Mouse (Mus musculus): ENCODE measurements at regions not wholly inside any gene's neighbourhood (a gene's known extent, or its start where the extent isn't known, plus 50 kb on each side); places are given as distances from the start of the nearest gene placed in this dataset.

DNA sequence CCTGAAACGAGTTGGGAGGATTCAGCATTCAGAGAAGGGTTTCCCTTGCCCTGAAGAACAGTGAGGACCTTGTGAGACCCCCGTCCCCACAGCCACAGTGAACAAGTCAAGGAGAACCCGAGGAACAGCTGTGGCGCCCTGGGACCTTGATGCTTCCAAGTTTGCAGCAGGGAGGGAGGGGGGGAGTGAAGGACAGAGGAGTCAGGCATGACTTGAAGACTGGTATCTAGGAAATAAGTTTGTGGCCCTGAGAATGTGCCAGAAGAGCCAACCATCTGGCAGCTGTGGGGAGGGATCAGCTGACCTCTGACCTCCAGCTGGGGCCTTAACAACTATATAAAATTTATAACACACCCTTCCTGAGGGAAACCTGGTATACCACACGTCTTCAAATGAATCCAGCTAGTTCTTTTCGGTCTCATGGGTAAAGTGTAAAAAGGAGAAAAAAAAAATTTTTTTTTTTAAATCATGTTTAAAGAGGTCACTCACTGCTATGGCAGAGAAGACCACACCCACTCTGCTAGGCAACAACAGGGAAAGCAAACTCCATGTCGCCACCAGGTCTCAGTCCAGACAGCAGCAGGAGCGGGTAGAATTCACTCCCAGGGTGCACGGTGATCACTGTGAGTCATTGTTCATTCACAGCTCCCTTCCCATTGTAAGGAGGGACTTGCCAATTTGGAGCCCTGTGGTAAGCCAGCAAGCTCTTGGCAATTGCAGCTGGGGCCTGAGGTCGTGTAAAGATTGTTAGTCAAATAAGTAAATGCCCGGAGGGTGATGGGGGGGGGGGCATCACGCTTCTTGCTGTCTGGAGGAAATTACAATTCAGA lies 58.3 kb upstream of the Ralgps2 start:
- ATAC-seq (ENCODE audit: insufficient number of reproducible peaks, insufficient read depth, low FRiP score, low TSS enrichment, low read depth): no peak
- Histone ChIP-seq H3K9ac (no peak overlapping the region), H3K9me3 (no peaks in the 10 kb centered on the region), H3K27me3 (no peaks in the 10 kb centered on the region), H3K4me2 (no peak overlapping the region), H3K4me3 (no peak overlapping the region), H3K4me1 (peaks cover 21% of the 10 kb centered on the region), H3K27ac (no peak overlapping the region), H3K36me3 (no peaks in the 10 kb centered on the region)
- 46% methylated on average over 12 of the region's 12 CpGs for WGBS

GRCm38 (mm10) chr1:156997033-156997432 lies 57.6 kb upstream of the Ralgps2 start:
- no peak for ATAC-seq (ENCODE audit: insufficient number of reproducible peaks, insufficient read depth, low FRiP score, low TSS enrichment, low read depth)
- Histone ChIP-seq H3K4me3 (no peak overlapping the region), H3K27ac (no peak overlapping the region), H3K4me1 (peaks cover 21% of the 10 kb centered on the region), H3K4me2 (no peak overlapping the region), H3K27me3 (no peaks in the 10 kb centered on the region), H3K36me3 (no peaks in the 10 kb centered on the region), H3K9me3 (no peaks in the 10 kb centered on the region), H3K9ac (no peak overlapping the region)
- 74% methylated on average over 10 of the region's 10 CpGs for WGBS

DNA sequence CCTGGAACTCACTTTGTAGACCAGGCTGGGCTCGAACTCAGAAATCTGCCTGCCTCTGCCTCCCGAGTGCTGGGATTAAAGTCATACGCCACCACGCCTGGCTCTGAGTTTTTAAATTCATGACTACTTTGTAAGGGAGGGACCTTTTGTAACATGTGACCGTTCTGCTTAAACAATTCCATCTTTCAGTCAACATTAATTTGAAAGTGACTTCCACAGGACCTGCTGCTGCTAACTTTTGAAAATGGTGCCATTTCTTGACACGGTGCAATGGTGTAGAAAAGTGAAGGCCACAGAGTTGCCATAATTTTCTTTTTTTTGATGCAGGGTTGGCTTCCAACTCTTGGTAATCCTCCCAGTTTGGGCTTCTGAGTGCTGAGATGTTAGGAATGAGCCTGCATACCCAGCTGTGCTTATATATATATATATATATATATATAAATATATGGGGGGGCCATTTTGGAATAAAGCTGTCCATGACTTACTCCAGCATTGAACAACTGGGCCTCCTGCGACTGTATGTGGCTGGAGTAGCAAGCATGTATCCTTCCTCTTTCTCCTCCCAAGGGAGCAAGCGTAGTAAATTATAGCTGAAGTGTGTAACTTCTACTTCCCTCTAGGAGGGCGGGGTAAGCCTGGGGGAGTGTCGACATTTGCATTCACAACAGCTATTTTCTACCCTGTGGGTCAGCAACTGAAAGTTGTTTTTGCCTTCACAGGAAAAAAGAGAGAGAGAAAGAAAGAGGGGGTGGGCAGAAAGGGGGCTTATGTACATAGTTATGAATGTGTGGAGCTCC lies 56.9 kb upstream of the Ralgps2 start:
- WGBS: 83% methylated on average over 10 of the region's 10 CpGs
- ATAC-seq (ENCODE audit: insufficient number of reproducible peaks, insufficient read depth, low FRiP score, low TSS enrichment, low read depth): no peak

DNA sequence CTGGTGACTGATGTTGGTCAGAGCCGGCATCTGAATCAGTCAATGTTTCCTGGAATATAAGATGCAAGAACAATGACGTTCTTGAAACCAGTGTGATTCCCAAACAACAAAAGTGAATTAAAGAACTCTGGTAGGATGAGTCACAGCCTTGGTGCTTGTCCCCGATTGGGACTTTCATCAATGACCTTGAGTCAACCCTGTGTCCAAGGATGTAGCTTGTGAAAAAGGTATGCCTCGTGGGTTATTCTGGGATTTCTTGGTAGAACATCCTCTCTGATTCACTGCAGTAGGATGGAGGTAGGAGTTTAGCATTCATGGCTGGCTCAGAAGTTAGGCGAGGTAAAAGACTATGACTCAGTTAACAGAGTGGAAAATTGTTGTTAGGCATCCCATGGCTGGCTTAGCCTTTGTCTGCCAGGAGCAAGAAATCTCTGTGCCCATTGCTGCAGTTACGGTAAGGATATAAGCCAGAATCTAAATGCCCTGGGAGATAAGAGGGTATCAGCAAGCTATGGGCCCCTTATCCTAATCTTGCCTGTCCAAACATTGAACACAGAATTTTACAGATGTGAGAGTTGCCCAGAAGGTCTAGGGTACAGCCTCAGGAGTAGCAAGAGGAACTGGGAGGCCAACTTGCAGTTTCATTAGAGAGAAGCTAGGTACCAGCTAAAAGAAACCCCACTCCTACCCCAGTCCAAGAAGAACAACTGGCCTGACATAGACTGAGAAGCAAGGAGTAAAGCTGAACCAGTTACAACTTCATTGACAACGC lies 55.9 kb upstream of the Ralgps2 start:
- H3K27ac ChIP-seq: no peak overlapping the region

More for the DNA sequence above, 56.9 kb upstream of the Ralgps2 start:
- H3K4me2 ChIP-seq: no peak overlapping the region
- H3K4me1 ChIP-seq: peaks cover 20% of the 10 kb centered on the region
- H3K4me3 ChIP-seq: no peak overlapping the region
- no peaks in the 10 kb centered on the region for H3K9me3 ChIP-seq
- H3K9ac ChIP-seq: no peak overlapping the region
- no peaks in the 10 kb centered on the region for H3K27me3 ChIP-seq
- H3K27ac ChIP-seq: no peak overlapping the region
- H3K36me3 ChIP-seq: no peaks in the 10 kb centered on the region

GRCm38 (mm10) chr1:156994644-156995016 lies 55.2 kb upstream of the Ralgps2 start:
- 90% methylated on average over 2 of the region's 2 CpGs for WGBS
- H3K4me2 ChIP-seq: no peak overlapping the region
- no peak for ATAC-seq (ENCODE audit: insufficient number of reproducible peaks, insufficient read depth, low FRiP score, low TSS enrichment, low read depth)
- H3K27ac ChIP-seq: no peak overlapping the region
- H3K27me3 ChIP-seq: no peaks in the 10 kb centered on the region
- no peak overlapping the region for H3K4me3 ChIP-seq
- 0 out of 2 replicates have a peak, but pooled peaks cover 7% of the 10 kb centered on the region for H3K4me1 ChIP-seq
- H3K36me3 ChIP-seq: no peaks in the 10 kb centered on the region
- no peaks in the 10 kb centered on the region for H3K9me3 ChIP-seq
- no peak overlapping the region for H3K9ac ChIP-seq

More for the DNA sequence above, 55.9 kb upstream of the Ralgps2 start:
- ATAC-seq (ENCODE audit: insufficient number of reproducible peaks, insufficient read depth, low FRiP score, low TSS enrichment, low read depth): no peak
- Histone ChIP-seq H3K27me3 (no peaks in the 10 kb centered on the region), H3K4me3 (no peak overlapping the region), H3K4me1 (peaks cover 13% of the 10 kb centered on the region), H3K9ac (no peak overlapping the region), H3K36me3 (no peaks in the 10 kb centered on the region), H3K9me3 (no peaks in the 10 kb centered on the region), H3K4me2 (no peak overlapping the region)
- 91% methylated on average over 7 of the region's 7 CpGs for WGBS

GRCm38 (mm10) chr1:156994005-156994643 lies 54.7 kb upstream of the Ralgps2 start:
- ATAC-seq (ENCODE audit: insufficient number of reproducible peaks, insufficient read depth, low FRiP score, low TSS enrichment, low read depth): no peak
- Histone ChIP-seq H3K27ac (no peak overlapping the region), H3K4me2 (no peak overlapping the region), H3K9me3 (no peaks in the 10 kb centered on the region), H3K9ac (no peak overlapping the region), H3K4me1 (peaks cover 9% of the 10 kb centered on the region; the same call in 1 of the 2 replicates), H3K27me3 (no peaks in the 10 kb centered on the region), H3K36me3 (no peaks in the 10 kb centered on the region), H3K4me3 (no peak overlapping the region)
- WGBS: 70% methylated on average over 15 of the region's 15 CpGs

GRCm38 (mm10) chr1:156993105-156993504 lies 53.7 kb upstream of the Ralgps2 start:
- Histone ChIP-seq H3K4me2 (no peak overlapping the region), H3K9ac (no peak overlapping the region), H3K36me3 (no peaks in the 10 kb centered on the region), H3K4me3 (no peak overlapping the region), H3K4me1 (peaks cover 9% of the 10 kb centered on the region; the same call in 1 of the 2 replicates), H3K9me3 (no peaks in the 10 kb centered on the region), H3K27me3 (no peaks in the 10 kb centered on the region), H3K27ac (no peak overlapping the region)
- WGBS: 73% methylated on average over 3 of the region's 3 CpGs
- no peak for ATAC-seq (ENCODE audit: insufficient number of reproducible peaks, insufficient read depth, low FRiP score, low TSS enrichment, low read depth)

- Histone ChIP-seq H3K4me1 (peaks cover 9% of the 10 kb centered on the region; the same call in 1 of the 2 replicates), H3K27ac (no peak overlapping the region), H3K4me2 (no peak overlapping the region), H3K9me3 (no peaks in the 10 kb centered on the region), H3K9ac (no peak overlapping the region), H3K4me3 (no peak overlapping the region), H3K36me3 (no peaks in the 10 kb centered on the region), H3K27me3 (no peaks in the 10 kb centered on the region)
- 56% methylated on average over 2 of the region's 2 CpGs for WGBS
- ATAC-seq (ENCODE audit: insufficient number of reproducible peaks, insufficient read depth, low FRiP score, low TSS enrichment, low read depth): no peak
These were observed 53.1 kb upstream of the Ralgps2 start for GRCm38 (mm10) chr1:156992536-156992935.

DNA sequence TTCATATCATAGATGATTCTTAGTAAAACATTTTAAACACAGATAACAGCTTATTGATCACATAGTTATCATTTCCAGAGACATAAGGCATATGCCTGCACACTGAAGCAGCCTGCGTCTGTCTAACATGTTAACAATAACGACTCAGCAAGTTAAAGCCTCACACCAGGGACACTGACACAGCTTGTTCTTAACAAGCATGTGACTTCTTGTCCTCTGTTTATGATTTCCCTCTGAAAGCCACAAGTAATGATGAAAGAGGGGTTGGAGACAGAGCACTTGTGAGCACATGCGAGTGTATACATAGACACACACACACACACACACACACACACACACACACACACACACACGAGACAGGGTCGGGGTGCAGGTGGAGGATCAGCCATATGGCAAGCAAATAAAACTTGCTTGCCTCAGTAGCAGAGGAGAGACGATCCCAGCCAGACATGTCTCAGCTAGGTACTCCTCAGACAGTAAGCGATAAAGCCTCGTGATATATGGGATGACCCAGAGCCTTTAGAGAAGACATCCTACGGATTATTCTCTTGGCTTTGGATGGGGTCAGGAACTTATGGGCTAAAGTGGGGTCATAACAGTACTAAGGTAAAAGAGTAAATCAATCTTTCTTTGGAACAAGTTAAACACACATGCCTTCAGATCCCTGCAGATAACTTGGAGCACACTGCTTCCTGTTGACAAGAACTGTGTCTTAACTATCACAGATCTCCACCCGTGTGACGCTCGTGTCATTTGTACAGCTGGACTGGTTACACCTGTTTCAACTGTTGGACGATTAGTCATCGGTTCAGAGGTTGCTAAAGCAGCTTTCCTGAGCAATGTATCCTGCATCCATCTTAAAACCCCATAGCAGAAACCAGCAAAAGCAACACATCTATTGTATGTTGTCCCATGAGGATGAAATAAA lies 51.4 kb upstream of the Ralgps2 start:
- Histone ChIP-seq H3K27me3 (no peaks in the 10 kb centered on the region), H3K4me2 (no peak overlapping the region), H3K9me3 (no peaks in the 10 kb centered on the region), H3K4me1 (peaks cover 2% of the 10 kb centered on the region; the same call in 1 of the 2 replicates), H3K9ac (no peak overlapping the region), H3K27ac (no peak overlapping the region), H3K4me3 (no peak overlapping the region), H3K36me3 (no peaks in the 10 kb centered on the region)
- no peak for ATAC-seq (ENCODE audit: insufficient number of reproducible peaks, insufficient read depth, low FRiP score, low TSS enrichment, low read depth)
- WGBS: 71% methylated on average over 14 of the region's 14 CpGs

- no peaks in the 10 kb centered on the region for H3K36me3 ChIP-seq
- peaks cover 2% of the 10 kb centered on the region; the same call in 1 of the 2 replicates for H3K4me1 ChIP-seq
- no peak overlapping the region for H3K27ac ChIP-seq
- H3K4me3 ChIP-seq: no peak overlapping the region
- H3K27me3 ChIP-seq: no peaks in the 10 kb centered on the region
- no peak overlapping the region for H3K4me2 ChIP-seq
- no peaks in the 10 kb centered on the region for H3K9me3 ChIP-seq
- ATAC-seq (ENCODE audit: insufficient number of reproducible peaks, insufficient read depth, low FRiP score, low TSS enrichment, low read depth): no peak
- 49% methylated on average over 9 of the region's 9 CpGs for WGBS
- H3K9ac ChIP-seq: no peak overlapping the region
These were observed 50.7 kb upstream of the Ralgps2 start for GRCm38 (mm10) chr1:156990112-156990511.

All from embryonic facial prominence, embryonic 13.5 days (tissue).